ENCODE assay signal across 8 mouse cellular contexts in genomic region chr7:100492391-100493116, GRCm38 (mm10). TPM values are rescaled to one million over a fixed set of nuclear protein-coding genes. Genes with fewer than 3 reads are reported as not detected.
A peak's percentile ranks its signal among the peaks of the same experiment; 100 is the strongest.
DNase-seq lines count a peak whose midpoint lies in the region; ATAC-seq and TF ChIP-seq lines count a peak whose summit lies in the region.

No protein-coding gene starts in this region.

- peak overlapping the region; percentile 77 for H3K4me2 ChIP-seq in heart, embryonic 16.5 days (ENCODE audit: low read depth, low read length)
- peak overlapping the region; percentile 77 for H3K4me2 ChIP-seq in liver, embryonic 16.5 days (ENCODE audit: low read depth, low read length)

- H3K9ac ChIP-seq in heart, embryonic 16.5 days (ENCODE audit: low read length): peak overlapping the region; percentile 65
- peak overlapping the region; percentile 97 for H3K9ac ChIP-seq in liver, embryonic 16.5 days (ENCODE audit: low read depth, low read length)

- H3K36me3 ChIP-seq in heart, embryonic 16.5 days (ENCODE audit: control insufficient read depth, insufficient read depth): no peaks in the 10 kb centered on the region
- peaks cover 29% of the 10 kb centered on the region for H3K36me3 ChIP-seq in liver, embryonic 16.5 days (ENCODE audit: control insufficient read depth, insufficient read depth)

- H3K4me1 ChIP-seq in bone marrow, adult 2 months (ENCODE audit: control insufficient read depth, insufficient read depth, low read length): no peaks in the 10 kb centered on the region; the same call in 1 of the 2 replicates
- peaks cover 38% of the 10 kb centered on the region for H3K4me1 ChIP-seq in heart, embryonic 16.5 days (ENCODE audit: control insufficient read depth, insufficient read depth, low read length)
- H3K4me1 ChIP-seq in liver, embryonic 16.5 days (ENCODE audit: control insufficient read depth, low read depth, low read length): peaks cover 34% of the 10 kb centered on the region
- peaks cover 26% of the 10 kb centered on the region for H3K4me1 ChIP-seq in olfactory bulb, adult 2 months (ENCODE audit: control insufficient read depth, insufficient read depth, low read length)

- no peaks in the 10 kb centered on the region for H3K27me3 ChIP-seq in heart, embryonic 16.5 days (ENCODE audit: control insufficient read depth, insufficient read depth, low read length)
- H3K27me3 ChIP-seq in liver, embryonic 16.5 days (ENCODE audit: control insufficient read depth, insufficient read depth, low read depth, low read length): no peaks in the 10 kb centered on the region

- WGBS in bone marrow, adult 2 months: 2% methylated on average over 36 of the region's 36 CpGs
- WGBS in heart, embryonic 16.5 days: 4% methylated on average over 34 of the region's 36 CpGs
- 1% methylated on average over 36 of the region's 36 CpGs for WGBS in liver, embryonic 16.5 days (ENCODE audit: insufficient replicate concordance)
- WGBS in olfactory bulb, adult 2 months: 12% methylated on average over 36 of the region's 36 CpGs

- TF ChIP-seq CTCF in left cerebral cortex, adult 2 months (IDR thresholded peaks at IDR 0.05): no peak
- no peak for TF ChIP-seq CTCF in bone marrow, adult 2 months (IDR thresholded peaks at IDR 0.05; ENCODE audit: control insufficient read depth, insufficient read depth, low read length)
- TF ChIP-seq CTCF in olfactory bulb, adult 2 months (IDR thresholded peaks at IDR 0.05; ENCODE audit: insufficient read depth, low read depth, low read length): no peak

- H3K27ac ChIP-seq in left cerebral cortex, adult 2 months: peak overlapping the region; percentile 81
- peak overlapping the region; percentile 92 for H3K27ac ChIP-seq in bone marrow, adult 2 months (ENCODE audit: control insufficient read depth, insufficient read depth, low read depth, low read length, poor library complexity)
- H3K27ac ChIP-seq in heart, embryonic 16.5 days (ENCODE audit: low read length): peak overlapping the region; percentile 7; the same call in 1 of the 2 replicates
- H3K27ac ChIP-seq in liver, embryonic 16.5 days (ENCODE audit: low read length): peak overlapping the region; percentile 93
- H3K27ac ChIP-seq in olfactory bulb, adult 2 months (ENCODE audit: insufficient read depth, low read depth, low read length): no peak overlapping the region

- ATAC-seq in heart, embryonic 16.5 days (replicated peaks; ENCODE audit: extremely low read depth, insufficient read depth, low FRiP score): peak; percentile 34; the same call in 1 of the 2 replicates
- ATAC-seq in liver, embryonic 16.5 days (ENCODE audit: low read depth): peak; percentile 68

- peak overlapping the region; percentile 48 for H3K4me3 ChIP-seq in left cerebral cortex, adult 2 months
- H3K4me3 ChIP-seq in bone marrow, adult 2 months (replicated peaks; ENCODE audit: control insufficient read depth, low read depth, low read length): peak overlapping the region; percentile 82
- peak overlapping the region; percentile 55 for H3K4me3 ChIP-seq in heart, embryonic 16.5 days (ENCODE audit: low read length)
- peak overlapping the region; percentile 92 for H3K4me3 ChIP-seq in liver, embryonic 16.5 days (ENCODE audit: low read depth, low read length)
- peak overlapping the region; percentile 36 for H3K4me3 ChIP-seq in olfactory bulb, adult 2 months (ENCODE audit: insufficient read depth, low read depth, low read length)

- intact Hi-C loops in left cerebral cortex, adult 2 months (cut with DNase I): loop anchor here (2.0 to 5.0 kb wide), 2 partner anchors 32 to 65 kb away; no protein-coding TSS in a partner anchor
- intact Hi-C loops in left cerebral cortex, postnatal 10 days (cut with DNase I): no loop called here

- no peak; the same call in 1 of the 2 replicates for TF ChIP-seq POLR2A in bone marrow, adult 2 months (IDR thresholded peaks at IDR 0.05; ENCODE audit: borderline replicate concordance, control insufficient read depth, low read depth, low read length)
- no peak for TF ChIP-seq POLR2A in olfactory bulb, adult 2 months (IDR thresholded peaks at IDR 0.05; ENCODE audit: insufficient read depth, low read depth, low read length)

- no peak for DNase-seq in left cerebral cortex, adult 2 months (ENCODE audit: extremely low spot score in 1 of 2, low spot score in 2 of 2)
- no peak for DNase-seq in left cerebral cortex, postnatal 10 days (ENCODE audit: extremely low spot score in 1 of 2, low spot score in 2 of 2)
- no peak for DNase-seq in right cerebral cortex, postnatal 14 days
- no peak for DNase-seq in adrenal gland, adult 8-10 months

- no peaks in the 10 kb centered on the region for H3K9me3 ChIP-seq in heart, embryonic 16.5 days (replicated peaks; ENCODE audit: control insufficient read depth, low read length)
- H3K9me3 ChIP-seq in liver, embryonic 16.5 days (replicated peaks; ENCODE audit: control insufficient read depth, low read length): no peaks in the 10 kb centered on the region

RNA-seq across cellular contexts. Expression of gene Ucp2, which starts 0.6 kb away (rescaled TPM):
- total RNA-seq in left cerebral cortex, adult 2 months (2021): 10 to 100 TPM; 69.0 to 79.3 TPM
- 10 to 100 TPM; 57.7 to 80.5 TPM for total RNA-seq in left cerebral cortex, postnatal 10 days (2021)
- 557 and 572 TPM in 2 replicates for polyA plus RNA-seq in bone marrow, adult 2 months (2011; ENCODE audit: insufficient read depth, insufficient read length, low replicate concordance, missing spikeins)
- polyA plus RNA-seq in heart, embryonic 16.5 days (2015; fragmentation: Nextera tagmentation; extraction: Ambion mirVana): 150 and 195 TPM in 2 replicates
- polyA plus RNA-seq in liver, embryonic 16.5 days (2015; fragmentation: Nextera tagmentation; extraction: Ambion mirVana): 722 and 766 TPM in 2 replicates
- 487 TPM in 1 of 2 replicates, not detected in the other for polyA plus RNA-seq in olfactory bulb, adult 2 months (2012; ENCODE audit: insufficient read depth, insufficient read length, low replicate concordance, missing spikeins)
- total RNA-seq in adrenal gland, adult 8-10 months (2022): 100 to 1,000 TPM; 212 to 320 (median 270) TPM

RNA-seq across cellular contexts. Expression of gene Ucp3, which starts 19.8 kb away (rescaled TPM):
- total RNA-seq in left cerebral cortex, adult 2 months (2021): 1 to 10 TPM; 2.9 TPM
- total RNA-seq in left cerebral cortex, postnatal 10 days (2021): under 1 TPM; 0.69 to 0.79 TPM
- 0.77 TPM in 1 of 2 replicates, not detected in the other for polyA plus RNA-seq in bone marrow, adult 2 months (2011; ENCODE audit: insufficient read depth, insufficient read length, low replicate concordance, missing spikeins)
- polyA plus RNA-seq in heart, embryonic 16.5 days (2015; fragmentation: Nextera tagmentation; extraction: Ambion mirVana): 0.25 and 0.30 TPM in 2 replicates
- polyA plus RNA-seq in liver, embryonic 16.5 days (2015; fragmentation: Nextera tagmentation; extraction: Ambion mirVana): 0.05 and 0.08 TPM in 2 replicates
- not detected in 2 replicates for polyA plus RNA-seq in olfactory bulb, adult 2 months (2012; ENCODE audit: insufficient read depth, insufficient read length, low replicate concordance, missing spikeins)
- 10 to 100 TPM in 3 of 4 experiments, 1 to 10 TPM in 1; 6.3 to 17.8 (median 14.7) TPM for total RNA-seq in adrenal gland, adult 8-10 months (2022)

RNA-seq across cellular contexts. Expression of gene Dnajb13, which starts 22.2 kb away (rescaled TPM):
- total RNA-seq in left cerebral cortex, adult 2 months (2021): under 1 TPM; 0.28 to 0.50 TPM
- under 1 TPM; 0.47 to 0.54 TPM for total RNA-seq in left cerebral cortex, postnatal 10 days (2021)
- polyA plus RNA-seq in bone marrow, adult 2 months (2011; ENCODE audit: insufficient read depth, insufficient read length, low replicate concordance, missing spikeins): 3.4 and 4.5 TPM in 2 replicates
- 0.85 and 1.5 TPM in 2 replicates for polyA plus RNA-seq in heart, embryonic 16.5 days (2015; fragmentation: Nextera tagmentation; extraction: Ambion mirVana)
- polyA plus RNA-seq in liver, embryonic 16.5 days (2015; fragmentation: Nextera tagmentation; extraction: Ambion mirVana): 3.0 and 4.4 TPM in 2 replicates
- not detected in 2 replicates for polyA plus RNA-seq in olfactory bulb, adult 2 months (2012; ENCODE audit: insufficient read depth, insufficient read length, low replicate concordance, missing spikeins)
- under 1 TPM; 0.20 to 0.89 (median 0.42) TPM for total RNA-seq in adrenal gland, adult 8-10 months (2022)

RNA-seq across cellular contexts. Expression of gene Coa4, which starts 44.3 kb away (rescaled TPM):
- total RNA-seq in left cerebral cortex, adult 2 months (2021): 10 to 100 TPM in 1 of 2 experiments, 1 to 10 TPM in 1; 9.3 to 12.3 TPM
- total RNA-seq in left cerebral cortex, postnatal 10 days (2021): 1 to 10 TPM; 7.8 to 9.0 TPM
- 3.5 and 7.4 TPM in 2 replicates for polyA plus RNA-seq in bone marrow, adult 2 months (2011; ENCODE audit: insufficient read depth, insufficient read length, low replicate concordance, missing spikeins)
- 18.7 and 24.0 TPM in 2 replicates for polyA plus RNA-seq in heart, embryonic 16.5 days (2015; fragmentation: Nextera tagmentation; extraction: Ambion mirVana)
- polyA plus RNA-seq in liver, embryonic 16.5 days (2015; fragmentation: Nextera tagmentation; extraction: Ambion mirVana): 10.7 and 13.1 TPM in 2 replicates
- not detected in 2 replicates for polyA plus RNA-seq in olfactory bulb, adult 2 months (2012; ENCODE audit: insufficient read depth, insufficient read length, low replicate concordance, missing spikeins)
- 10 to 100 TPM in 3 of 4 experiments, 1 to 10 TPM in 1; 8.1 to 14.5 (median 11.3) TPM for total RNA-seq in adrenal gland, adult 8-10 months (2022)

Comparison
In these comparisons a context has a peak if more than half of its experiments do, and no peak if none do; other contexts are left out.
1. H3K4me3 ChIP-seq: peak in every context shown above with its lines; median percentile 92 in liver, embryonic 16.5 days; 82 in bone marrow, adult 2 months; 55 in heart, embryonic 16.5 days; 48 in left cerebral cortex, adult 2 months; 36 in olfactory bulb, adult 2 months.